Mouse (Mus musculus) heart, postnatal 0 days (tissue): ENCODE results near the gene Nebl.

Experiments used
- CTCF ChIP-seq: IDR thresholded peaks from 2 replicates; pipeline ENCODE4 v1.5.1; 2016; ENCODE audit warnings: antibody characterized with exemption, control low read depth, low read depth
- EP300 ChIP-seq: IDR thresholded peaks from 2 replicates; pipeline ENCODE4 v1.6.1; 2016; ENCODE audit warnings: antibody characterized with exemption, low read depth

DNA sequence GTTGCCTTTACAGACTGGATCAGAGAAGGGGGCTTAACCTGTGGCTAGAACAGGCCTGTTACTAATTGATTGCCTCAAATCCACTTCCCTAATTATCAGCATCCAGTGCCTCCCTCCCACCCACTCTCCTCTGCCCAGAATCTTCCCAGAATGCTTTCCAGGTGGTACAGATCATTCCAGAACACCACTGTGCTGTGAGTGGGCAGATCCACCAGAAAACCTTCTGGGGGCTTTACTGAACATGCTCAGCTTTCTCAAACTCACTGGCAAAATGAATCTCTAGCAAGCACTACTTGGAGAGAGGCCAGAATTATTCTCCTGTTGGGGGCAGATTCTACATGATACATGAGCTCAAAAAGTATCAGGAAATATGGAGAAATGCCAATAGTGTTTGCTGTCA is 277.6 kb downstream of the Nebl start:
- no peak for TF ChIP-seq EP300
- TF ChIP-seq CTCF: no peak
